Mouse (Mus musculus): ENCODE results near the gene Mccc1.

The Mccc1 gene

DNA sequence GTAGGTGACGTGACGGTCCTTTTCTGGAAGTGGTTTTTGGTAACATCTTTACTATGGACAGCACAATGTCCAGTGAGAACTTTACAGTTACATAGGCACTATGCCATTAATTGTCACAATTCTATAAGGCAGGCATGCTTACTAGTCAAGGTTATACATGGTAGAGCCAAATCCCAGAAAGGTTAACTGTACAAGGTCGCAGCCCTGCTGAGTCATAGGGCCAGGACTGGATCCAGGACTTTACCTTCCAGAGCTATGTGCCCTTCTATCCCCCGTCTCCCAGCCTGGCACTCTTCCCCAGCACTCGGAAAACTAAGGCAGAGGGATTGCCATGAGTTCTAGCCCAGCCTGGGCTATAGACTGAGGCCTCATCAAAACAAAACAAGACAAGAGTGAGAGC is 36.6 kb downstream of the Mccc1 start:
- no peak for DNase-seq

- no peak for DNase-seq
Measured at GRCm38 (mm10) chr3:35963401-35963800, 37.1 kb downstream of the Mccc1 start.

GRCm38 (mm10) chr3:35962967-35963366 is 37.5 kb downstream of the Mccc1 start:
- DNase-seq, result no peak

DNA sequence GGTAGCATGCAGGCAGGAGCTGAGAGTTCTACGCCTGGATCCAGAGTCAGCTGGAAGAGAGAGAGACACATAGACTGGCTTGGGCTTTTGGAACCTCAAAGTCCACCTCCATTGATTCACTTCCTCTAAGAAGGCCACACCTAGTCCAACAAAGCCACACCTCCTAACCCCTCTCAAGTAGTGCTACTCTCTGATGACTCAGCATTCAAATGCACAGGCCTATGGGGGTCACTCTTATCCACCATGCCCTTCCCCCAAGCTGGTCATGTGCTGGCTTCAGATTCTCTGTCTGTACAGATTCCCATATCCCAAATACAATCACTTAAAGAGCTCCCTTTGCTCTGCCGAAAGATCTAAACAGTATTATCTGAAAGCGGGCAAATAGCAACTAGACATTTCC is 43.2 kb downstream of the Mccc1 start:
- DNase-seq, result no peak

- DNase-seq, result no peak
Measured at GRCm38 (mm10) chr3:35954901-35955575, 45.4 kb downstream of the Mccc1 start.

GRCm38 (mm10) chr3:35953816-35954215 is 46.7 kb downstream of the Mccc1 start:
- no peak for DNase-seq

DNA sequence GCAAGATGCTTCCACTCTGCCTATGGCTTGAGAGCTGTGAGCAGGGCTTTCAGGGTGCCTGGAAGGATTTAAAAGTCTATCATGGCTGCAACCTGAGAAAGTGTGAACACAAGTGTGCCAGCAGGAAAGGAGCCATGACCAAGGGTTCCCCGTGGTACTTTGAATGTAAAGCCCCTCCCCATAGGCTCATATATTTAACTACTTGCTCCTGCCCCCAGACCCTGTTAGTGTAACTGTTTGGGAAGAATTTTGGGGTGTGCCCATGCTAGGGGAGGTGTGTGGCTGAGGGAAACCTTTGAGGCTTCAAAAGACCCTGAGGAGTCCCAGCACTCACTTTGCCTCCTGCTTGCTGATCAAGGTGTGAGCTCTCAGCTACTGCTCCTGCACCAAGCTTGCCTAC is 47.3 kb downstream of the Mccc1 start:
- DNase-seq, result no peak

DNA sequence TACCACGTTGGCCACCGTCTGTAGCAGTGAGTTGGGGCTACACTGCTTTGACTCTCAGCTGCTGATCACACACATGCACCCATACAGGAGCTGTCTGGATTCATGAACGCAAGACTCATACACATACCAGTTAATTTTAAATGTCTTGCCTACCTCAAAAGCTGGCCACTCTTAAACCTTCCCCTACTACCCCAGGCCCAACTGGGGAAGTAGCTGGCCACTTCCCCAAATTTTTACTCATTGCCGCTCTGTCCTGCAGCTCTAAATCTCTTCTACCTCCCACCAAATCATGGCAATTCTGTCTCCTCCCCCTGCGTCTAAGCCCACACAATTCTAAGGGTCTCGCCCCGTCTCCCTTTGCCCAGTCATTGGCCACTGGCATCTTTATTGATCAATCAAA is 52.3 kb downstream of the Mccc1 start:
- no peak for DNase-seq

DNA sequence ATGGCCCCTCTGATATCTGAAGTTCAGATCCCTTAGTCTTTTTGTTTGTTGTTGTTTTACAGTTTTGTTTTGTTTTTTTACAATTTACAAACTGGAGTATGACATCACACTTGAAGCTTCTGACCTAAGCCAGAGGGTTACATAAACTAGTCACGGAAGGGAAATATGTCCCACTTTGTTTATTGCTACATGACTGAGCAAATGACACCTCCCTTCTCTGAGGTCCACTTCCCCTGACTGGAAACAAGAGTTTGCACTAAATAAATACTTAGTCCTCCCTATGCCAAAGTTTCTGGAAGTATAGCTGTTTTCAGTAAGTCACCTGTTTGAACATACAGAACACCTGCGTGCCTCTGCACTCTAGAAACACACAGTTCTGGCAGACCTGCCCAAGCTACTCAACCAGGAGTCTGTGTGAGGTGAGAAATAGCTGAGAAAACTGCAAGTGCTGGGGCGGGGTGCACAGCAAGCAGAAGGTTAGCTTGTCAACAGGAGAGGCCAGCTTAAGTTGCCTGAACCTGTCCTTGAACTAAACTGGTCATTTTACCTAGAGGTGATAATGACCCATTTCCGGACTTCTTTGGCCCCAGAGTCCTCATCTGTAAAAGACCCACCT is 59.9 kb downstream of the Mccc1 start:
- DNase-seq, result no peak

GRCm38 (mm10) chr3:35940047-35940446 is 60.4 kb downstream of the Mccc1 start:
- DNase-seq, result no peak

DNA sequence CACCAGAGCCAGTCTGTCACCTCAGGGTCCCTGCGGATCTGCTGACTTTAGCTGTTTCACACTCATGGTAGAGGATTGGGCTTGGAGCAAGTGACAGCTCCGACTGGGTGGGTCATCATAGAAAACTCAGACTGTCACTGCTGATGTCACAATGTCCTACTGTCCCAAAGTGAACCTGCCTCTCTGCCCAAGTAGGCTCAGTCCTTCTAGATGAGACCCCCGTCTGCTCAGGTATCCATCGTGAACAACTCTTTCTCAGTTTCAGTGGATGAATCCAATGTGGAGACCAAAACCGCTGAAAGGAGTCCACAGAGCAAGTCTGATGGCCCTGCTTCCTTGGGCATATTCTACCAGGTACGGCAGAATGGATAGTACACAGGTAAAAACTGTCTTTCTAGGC is 63.1 kb downstream of the Mccc1 start, which contains the start of gene Dcun1d1:
Gene Dcun1d1, minus strand, starts transcription at position 101 of the 400 bp plus-strand sequence.
- DNase-seq, result no peak

DNA sequence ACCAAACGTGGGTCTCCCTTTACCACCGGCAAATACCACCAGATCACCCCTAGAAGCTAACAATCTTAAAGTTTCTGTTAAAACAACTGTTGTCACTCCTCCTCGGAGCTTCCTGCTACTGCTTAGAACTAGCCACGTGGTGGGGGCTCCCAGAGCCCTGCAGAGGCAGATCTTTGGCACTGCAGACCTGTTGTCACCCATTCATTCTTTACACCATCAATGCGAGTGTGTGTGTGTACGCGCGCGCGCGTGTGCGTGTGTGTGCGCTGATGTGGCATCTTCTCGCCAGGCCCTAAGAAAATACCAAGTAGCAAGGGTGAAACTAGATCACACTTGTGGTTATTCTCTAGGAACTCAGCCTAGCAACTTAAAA is 67.1 kb downstream of the Mccc1 start:
- peak; percentile 18 for DNase-seq

- peak; percentile 78 for DNase-seq
Measured at GRCm38 (mm10) chr3:35932735-35933404, 67.6 kb downstream of the Mccc1 start.

DNA sequence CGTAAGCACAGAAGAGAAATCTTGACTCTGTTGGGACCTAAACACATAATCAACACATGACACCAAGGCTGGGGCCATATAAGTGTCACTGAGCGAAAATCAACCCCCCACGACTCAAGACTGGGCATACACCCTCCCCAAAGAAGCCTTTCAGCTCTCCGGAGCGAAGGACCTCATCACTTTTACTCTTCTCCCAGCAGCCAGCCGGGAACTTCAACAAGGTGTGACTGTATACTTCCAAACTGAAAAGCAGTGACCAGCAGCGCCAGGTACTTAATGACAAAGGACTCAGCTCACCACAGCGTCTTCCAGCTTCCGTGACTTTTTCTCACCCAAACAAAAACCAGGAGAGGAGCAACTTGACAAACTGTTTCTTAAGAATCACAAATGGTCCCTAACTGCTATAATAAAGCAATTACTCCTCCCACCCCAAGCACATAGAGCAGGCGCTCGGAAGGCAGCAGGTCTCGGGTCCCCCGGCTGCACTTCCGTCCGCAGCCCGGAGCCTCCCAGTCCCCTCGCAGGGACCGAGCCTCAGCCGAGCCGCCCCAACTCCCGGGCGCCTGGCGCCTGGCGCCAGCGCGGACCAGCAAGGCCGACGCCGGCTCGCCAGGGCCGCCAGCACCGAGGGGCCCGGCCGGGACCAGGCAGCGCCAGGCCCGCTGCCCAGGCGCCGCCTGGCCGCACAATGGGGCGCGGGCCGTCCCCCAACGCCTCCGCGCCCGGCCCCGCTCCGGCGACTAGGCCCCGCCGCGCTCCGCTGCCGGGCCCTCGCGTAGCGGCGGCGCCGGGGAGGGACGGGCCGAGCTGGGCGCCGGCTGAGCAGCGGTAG is 68.4 kb downstream of the Mccc1 start:
- DNase-seq, result no peak

DNA sequence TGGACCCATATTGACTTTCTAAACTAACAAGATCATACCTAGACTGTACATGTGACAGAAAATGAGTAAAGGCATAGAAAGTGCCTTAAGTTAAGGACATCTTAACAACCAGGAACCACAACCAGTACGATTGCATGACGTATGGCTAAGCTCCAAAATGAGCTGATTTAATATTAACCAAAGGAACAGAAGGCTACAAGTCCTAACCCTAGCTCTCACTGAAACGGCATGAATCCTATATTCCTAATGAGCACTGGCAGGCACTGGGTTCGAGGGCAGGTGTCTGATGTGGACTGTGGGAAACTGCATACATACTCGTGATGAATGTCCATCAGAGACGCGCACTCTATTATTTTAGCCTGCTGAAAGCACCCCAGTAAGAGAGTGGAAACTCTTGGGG is 69.1 kb downstream of the Mccc1 start:
- DNase-seq, result no peak

- DNase-seq, result no peak
Measured at GRCm38 (mm10) chr3:35929831-35930230, 70.6 kb downstream of the Mccc1 start.

DNA sequence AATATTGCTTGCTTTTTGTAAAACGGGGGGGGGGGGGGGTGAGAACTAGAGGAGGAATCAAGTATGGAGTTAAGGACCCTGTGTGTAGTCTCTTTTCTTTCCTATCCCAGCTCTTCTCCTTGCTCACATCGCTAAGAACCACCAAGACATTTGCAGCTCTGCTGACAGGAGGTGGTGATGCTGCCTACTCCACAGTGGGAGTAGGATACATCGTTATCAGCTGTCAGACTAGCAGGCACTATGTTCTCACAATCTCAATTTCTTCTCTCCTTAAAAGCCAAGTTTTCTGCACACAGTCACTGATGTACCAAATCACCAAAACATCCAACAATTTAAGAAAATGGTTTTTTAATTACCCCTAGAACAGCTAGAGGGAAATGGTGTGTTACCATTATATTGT is 71.1 kb downstream of the Mccc1 start:
- DNase-seq, result no peak

GRCm38 (mm10) chr3:35925852-35926251 is 74.6 kb downstream of the Mccc1 start:
- DNase-seq, result no peak

DNA sequence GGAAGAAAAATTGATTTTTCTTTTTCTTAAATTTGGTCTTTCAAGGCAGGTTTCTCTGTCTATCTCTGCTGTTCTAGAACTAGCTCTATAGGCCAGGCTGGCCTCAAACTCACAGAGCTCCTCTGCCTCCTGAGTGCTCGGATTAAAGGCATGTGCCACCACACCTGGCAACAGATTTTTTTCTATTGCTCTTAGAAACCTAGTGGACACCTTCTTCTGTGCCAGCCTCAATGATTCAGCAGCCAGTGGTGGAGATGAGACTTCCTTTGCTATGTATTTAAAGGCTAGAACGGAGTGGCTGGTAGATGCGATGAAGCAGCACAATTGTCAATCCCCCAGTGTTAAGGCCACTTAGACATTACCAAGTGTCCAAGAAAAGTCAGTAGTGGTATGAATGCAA is 76.5 kb downstream of the Mccc1 start:
- DNase-seq, result no peak

GRCm38 (mm10) chr3:35923495-35923894 is 77.0 kb downstream of the Mccc1 start:
- no peak for DNase-seq

GRCm38 (mm10) chr3:35922522-35922921 is 78.0 kb downstream of the Mccc1 start:
- no peak for DNase-seq

DNA sequence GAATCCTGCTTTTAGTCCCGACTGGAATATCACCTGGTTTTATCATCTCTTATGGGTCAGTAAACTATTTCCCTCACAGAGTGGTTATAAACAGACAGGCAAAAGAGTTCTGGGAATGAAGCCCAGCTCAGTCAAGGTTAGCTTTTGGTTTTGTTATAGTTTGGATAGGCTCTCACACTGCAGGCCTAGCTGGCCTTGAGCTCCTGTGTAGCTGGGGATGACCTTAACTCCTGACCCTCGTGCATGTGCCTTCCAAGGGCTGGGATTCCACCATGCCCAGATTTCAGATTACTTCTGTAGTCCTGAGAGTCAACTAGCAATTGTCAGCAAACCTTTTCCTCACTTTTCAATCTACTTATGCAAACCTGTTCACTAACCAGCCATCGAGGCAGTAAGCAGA is 82.2 kb downstream of the Mccc1 start:
- no peak for DNase-seq
